Mouse (Mus musculus) right cerebral cortex, adult 18-20 months (tissue): Measurements from ENCODE around the gene Sebox.

Experiments
- DNase-seq: peaks from one replicate; pipeline ENCODE4 v3.0.0; 2022; ENCODE audit warnings: mixed read lengths

Sebox gene

GRCm38 (mm10) chr11:78536690-78537084 is 33.4 kb downstream of the Sebox start:
- no peak for DNase-seq

- DNase-seq, result no peak
These were observed 37.1 kb downstream of the Sebox start for GRCm38 (mm10) chr11:78540358-78540757.

- no peak for DNase-seq
These were observed 41.3 kb downstream of the Sebox start for GRCm38 (mm10) chr11:78544449-78545111.

- no peak for DNase-seq
These were observed 41.9 kb downstream of the Sebox start for GRCm38 (mm10) chr11:78545181-78545580.

- no peak for DNase-seq
These were observed 44.6 kb downstream of the Sebox start for GRCm38 (mm10) chr11:78547718-78548460.

- no peak for DNase-seq
These were observed 46.3 kb downstream of the Sebox start for GRCm38 (mm10) chr11:78549491-78549987.

GRCm38 (mm10) chr11:78550168-78551058 is 47.2 kb downstream of the Sebox start, which contains the start of gene Tmem97:
TSS of gene Tmem97 (minus strand) at chr11:78550777.
- DNase-seq, result peak; percentile 97

GRCm38 (mm10) chr11:78551059-78551398 is 47.8 kb downstream of the Sebox start:
- DNase-seq, result no peak
